Mouse (Mus musculus): ENCODE measurements around the gene Slc38a1.
"Not testable (repeated sequence)": the region's sequence is repeated elsewhere in the genome, so short reads cannot be mapped to it uniquely, and the experiment has no call there.

The Slc38a1 gene

GRCm38 (mm10) chr15:96657576-96658274, 15.0 kb upstream of the Slc38a1 start:
- DNase-seq = no peak

- DNase-seq = no peak
These were observed 12.8 kb upstream of the Slc38a1 start for GRCm38 (mm10) chr15:96655514-96655913.

GRCm38 (mm10) chr15:96654714-96655113, 12.0 kb upstream of the Slc38a1 start:
- DNase-seq = peak; percentile 6

GRCm38 (mm10) chr15:96653011-96653410, 10.3 kb upstream of the Slc38a1 start:
- DNase-seq = no peak

- no peak for DNase-seq
These were observed 9.8 kb upstream of the Slc38a1 start for GRCm38 (mm10) chr15:96652531-96652930.

- DNase-seq = no peak
These were observed 4.7 kb upstream of the Slc38a1 start for GRCm38 (mm10) chr15:96647376-96647775.

GRCm38 (mm10) chr15:96641821-96642435, 785 bp downstream of the Slc38a1 start:
- DNase-seq = peak; percentile 6

GRCm38 (mm10) chr15:96641111-96641820, 1.4 kb downstream of the Slc38a1 start:
- DNase-seq = peak; percentile 44

GRCm38 (mm10) chr15:96640291-96640985, 2.3 kb downstream of the Slc38a1 start:
- no peak for DNase-seq

- DNase-seq = no peak
These were observed 3.1 kb downstream of the Slc38a1 start for GRCm38 (mm10) chr15:96639630-96640029.

- DNase-seq = no peak
These were observed 4.1 kb downstream of the Slc38a1 start for GRCm38 (mm10) chr15:96638656-96639055.

GRCm38 (mm10) chr15:96638173-96638572, 4.5 kb downstream of the Slc38a1 start:
- no peak for DNase-seq

- DNase-seq = no peak
These were observed 7.9 kb downstream of the Slc38a1 start for GRCm38 (mm10) chr15:96634670-96635405.

- no peak for DNase-seq
These were observed 10.5 kb downstream of the Slc38a1 start for GRCm38 (mm10) chr15:96632201-96632600.

- no peak for DNase-seq
These were observed 11.5 kb downstream of the Slc38a1 start for GRCm38 (mm10) chr15:96631107-96631718.

GRCm38 (mm10) chr15:96628256-96628655, 14.5 kb downstream of the Slc38a1 start:
- no peak for DNase-seq

- no peak for DNase-seq
These were observed 15.8 kb downstream of the Slc38a1 start for GRCm38 (mm10) chr15:96626871-96627270.

- not testable (repeated sequence) for DNase-seq
These were observed 17.7 kb downstream of the Slc38a1 start for GRCm38 (mm10) chr15:96625012-96625411.

GRCm38 (mm10) chr15:96622376-96622775, 20.3 kb downstream of the Slc38a1 start:
- DNase-seq = no peak

GRCm38 (mm10) chr15:96621686-96622085, 21.0 kb downstream of the Slc38a1 start:
- DNase-seq = no peak

- no peak for DNase-seq
These were observed 25.2 kb downstream of the Slc38a1 start for GRCm38 (mm10) chr15:96617555-96617954.

- DNase-seq = no peak
These were observed 34.0 kb downstream of the Slc38a1 start for GRCm38 (mm10) chr15:96608671-96609070.

Measured in lung, postnatal 14 days (tissue).